Mouse (Mus musculus): Measurements from ENCODE around the gene Zc3hav1l. TPM values are rescaled to one million over a fixed set of nuclear protein-coding genes. Genes with fewer than 3 reads are reported as not detected.

Zc3hav1l gene
- polyA plus RNA-seq, 1 experiment: 2.9 TPM

GRCm38 (mm10) chr6:38339078-38339477 is 40.0 kb upstream of the Zc3hav1l start:
- DNase-seq: no peak
- no peak for TF ChIP-seq POLR2A (IDR thresholded peaks at IDR 0.05; ENCODE audit: borderline replicate concordance, insufficient read depth, low read length)
- TF ChIP-seq CTCF (IDR thresholded peaks at IDR 0.05; ENCODE audit: borderline replicate concordance, insufficient read depth, low read depth, low read length): no peak
- H3K4me3 ChIP-seq (replicated peaks; ENCODE audit: insufficient read depth, low read depth, low read length): no peak overlapping the region
- peaks cover 11% of the 10 kb centered on the region; the same call in 1 of the 2 replicates for H3K4me1 ChIP-seq (ENCODE audit: control insufficient read depth, insufficient read depth, low read length)
- H3K27ac ChIP-seq (ENCODE audit: insufficient read depth, low read length): no peak overlapping the region
- 85% methylated on average over 2 of the region's 2 CpGs for WGBS
- no peaks in the 10 kb centered on the region for H3K27me3 ChIP-seq (ENCODE audit: control insufficient read depth, insufficient read depth, low read length)

GRCm38 (mm10) chr6:38337951-38338350 is 38.9 kb upstream of the Zc3hav1l start:
- H3K27ac ChIP-seq (ENCODE audit: insufficient read depth, low read length): no peak overlapping the region
- H3K27me3 ChIP-seq (ENCODE audit: control insufficient read depth, insufficient read depth, low read length): no peaks in the 10 kb centered on the region
- peaks cover 11% of the 10 kb centered on the region; the same call in 1 of the 2 replicates for H3K4me1 ChIP-seq (ENCODE audit: control insufficient read depth, insufficient read depth, low read length)
- DNase-seq: no peak
- TF ChIP-seq POLR2A (IDR thresholded peaks at IDR 0.05; ENCODE audit: borderline replicate concordance, insufficient read depth, low read length) (no peak), CTCF (IDR thresholded peaks at IDR 0.05; ENCODE audit: borderline replicate concordance, insufficient read depth, low read depth, low read length) (no peak)
- H3K4me3 ChIP-seq (replicated peaks; ENCODE audit: insufficient read depth, low read depth, low read length): no peak overlapping the region
- WGBS: 89% methylated on average over 6 of the region's 6 CpGs

- Histone ChIP-seq H3K4me3 (replicated peaks; ENCODE audit: insufficient read depth, low read depth, low read length) (no peak overlapping the region), H3K4me1 (ENCODE audit: control insufficient read depth, insufficient read depth, low read length) (peaks cover 7% of the 10 kb centered on the region; the same call in 1 of the 2 replicates), H3K27ac (ENCODE audit: insufficient read depth, low read length) (no peak overlapping the region), H3K27me3 (ENCODE audit: control insufficient read depth, insufficient read depth, low read length) (no peaks in the 10 kb centered on the region)
- TF ChIP-seq CTCF (IDR thresholded peaks at IDR 0.05; ENCODE audit: borderline replicate concordance, insufficient read depth, low read depth, low read length) (no peak), POLR2A (IDR thresholded peaks at IDR 0.05; ENCODE audit: borderline replicate concordance, insufficient read depth, low read length) (no peak)
- DNase-seq: no peak
- WGBS: 87% methylated on average over 4 of the region's 4 CpGs
These were observed 38.2 kb upstream of the Zc3hav1l start for GRCm38 (mm10) chr6:38337166-38337705.

GRCm38 (mm10) chr6:38335264-38335663 is 36.2 kb upstream of the Zc3hav1l start:
- TF ChIP-seq POLR2A (IDR thresholded peaks at IDR 0.05; ENCODE audit: borderline replicate concordance, insufficient read depth, low read length) (no peak), CTCF (IDR thresholded peaks at IDR 0.05; ENCODE audit: borderline replicate concordance, insufficient read depth, low read depth, low read length) (no peak)
- WGBS: 89% methylated on average over 6 of the region's 6 CpGs

GRCm38 (mm10) chr6:38326596-38326995 is 27.5 kb upstream of the Zc3hav1l start:
- 20% methylated on average over 4 of the region's 4 CpGs for WGBS
- no peaks in the 10 kb centered on the region for H3K27me3 ChIP-seq (ENCODE audit: control insufficient read depth, insufficient read depth, low read length)
- peak; percentile 52 to 56 for DNase-seq
- H3K4me3 ChIP-seq (replicated peaks; ENCODE audit: insufficient read depth, low read depth, low read length): no peak overlapping the region
- TF ChIP-seq CTCF (IDR thresholded peaks at IDR 0.05; ENCODE audit: borderline replicate concordance, insufficient read depth, low read depth, low read length) (peak; percentile 83), POLR2A (IDR thresholded peaks at IDR 0.05; ENCODE audit: borderline replicate concordance, insufficient read depth, low read length) (no peak)
- no peaks in the 10 kb centered on the region for H3K4me1 ChIP-seq (ENCODE audit: control insufficient read depth, insufficient read depth, low read length)
- no peak overlapping the region for H3K27ac ChIP-seq (ENCODE audit: insufficient read depth, low read length)

More at GRCm38 (mm10) chr6:38335264-38335663, 36.2 kb upstream of the Zc3hav1l start:
- no peaks in the 10 kb centered on the region for H3K27me3 ChIP-seq (ENCODE audit: control insufficient read depth, insufficient read depth, low read length)
- H3K27ac ChIP-seq (ENCODE audit: insufficient read depth, low read length): no peak overlapping the region
- no peak overlapping the region for H3K4me3 ChIP-seq (replicated peaks; ENCODE audit: insufficient read depth, low read depth, low read length)
- no peak for DNase-seq
- H3K4me1 ChIP-seq (ENCODE audit: control insufficient read depth, insufficient read depth, low read length): no peaks in the 10 kb centered on the region

- H3K27ac ChIP-seq (ENCODE audit: insufficient read depth, low read length): no peak overlapping the region
- DNase-seq: no peak
- TF ChIP-seq CTCF (IDR thresholded peaks at IDR 0.05; ENCODE audit: borderline replicate concordance, insufficient read depth, low read depth, low read length) (no peak), POLR2A (IDR thresholded peaks at IDR 0.05; ENCODE audit: borderline replicate concordance, insufficient read depth, low read length) (no peak)
- 90% methylated on average over 9 of the region's 9 CpGs for WGBS
- no peaks in the 10 kb centered on the region for H3K4me1 ChIP-seq (ENCODE audit: control insufficient read depth, insufficient read depth, low read length)
- H3K27me3 ChIP-seq (ENCODE audit: control insufficient read depth, insufficient read depth, low read length): no peaks in the 10 kb centered on the region; the same call in 1 of the 2 replicates
- H3K4me3 ChIP-seq (replicated peaks; ENCODE audit: insufficient read depth, low read depth, low read length): no peak overlapping the region
These were observed 21.6 kb upstream of the Zc3hav1l start for GRCm38 (mm10) chr6:38320621-38321020.

GRCm38 (mm10) chr6:38316050-38316449 is 17.0 kb upstream of the Zc3hav1l start:
- H3K27me3 ChIP-seq (ENCODE audit: control insufficient read depth, insufficient read depth, low read length): no peaks in the 10 kb centered on the region; the same call in 1 of the 2 replicates
- 91% methylated on average over 4 of the region's 4 CpGs for WGBS
- TF ChIP-seq CTCF (IDR thresholded peaks at IDR 0.05; ENCODE audit: borderline replicate concordance, insufficient read depth, low read depth, low read length): no peak
- no peak for TF ChIP-seq POLR2A (IDR thresholded peaks at IDR 0.05; ENCODE audit: borderline replicate concordance, insufficient read depth, low read length)

GRCm38 (mm10) chr6:38309741-38310140 is 10.7 kb upstream of the Zc3hav1l start:
- Histone ChIP-seq H3K27ac (ENCODE audit: insufficient read depth, low read length) (no peak overlapping the region), H3K27me3 (ENCODE audit: control insufficient read depth, insufficient read depth, low read length) (no peaks in the 10 kb centered on the region), H3K4me1 (ENCODE audit: control insufficient read depth, insufficient read depth, low read length) (no peaks in the 10 kb centered on the region), H3K4me3 (replicated peaks; ENCODE audit: insufficient read depth, low read depth, low read length) (no peak overlapping the region)
- DNase-seq: no peak
- TF ChIP-seq POLR2A (IDR thresholded peaks at IDR 0.05; ENCODE audit: borderline replicate concordance, insufficient read depth, low read length) (no peak), CTCF (IDR thresholded peaks at IDR 0.05; ENCODE audit: borderline replicate concordance, insufficient read depth, low read depth, low read length) (no peak)

More at GRCm38 (mm10) chr6:38316050-38316449, 17.0 kb upstream of the Zc3hav1l start:
- H3K4me1 ChIP-seq (ENCODE audit: control insufficient read depth, insufficient read depth, low read length): no peaks in the 10 kb centered on the region
- no peak overlapping the region for H3K4me3 ChIP-seq (replicated peaks; ENCODE audit: insufficient read depth, low read depth, low read length)
- DNase-seq: no peak
- H3K27ac ChIP-seq (ENCODE audit: insufficient read depth, low read length): no peak overlapping the region
